Mouse (Mus musculus) CD4-positive, CD25-positive, alpha-beta regulatory T cell, adult 2 months (primary cell): ENCODE results near the gene Efhd2.

ENCODE experiments used
- DNase-seq: peaks from one replicate; pipeline ENCODE4 v3.0.0-alpha.2; 2012; ENCODE audit warnings: low read depth, low spot score

Efhd2 gene

DNA sequence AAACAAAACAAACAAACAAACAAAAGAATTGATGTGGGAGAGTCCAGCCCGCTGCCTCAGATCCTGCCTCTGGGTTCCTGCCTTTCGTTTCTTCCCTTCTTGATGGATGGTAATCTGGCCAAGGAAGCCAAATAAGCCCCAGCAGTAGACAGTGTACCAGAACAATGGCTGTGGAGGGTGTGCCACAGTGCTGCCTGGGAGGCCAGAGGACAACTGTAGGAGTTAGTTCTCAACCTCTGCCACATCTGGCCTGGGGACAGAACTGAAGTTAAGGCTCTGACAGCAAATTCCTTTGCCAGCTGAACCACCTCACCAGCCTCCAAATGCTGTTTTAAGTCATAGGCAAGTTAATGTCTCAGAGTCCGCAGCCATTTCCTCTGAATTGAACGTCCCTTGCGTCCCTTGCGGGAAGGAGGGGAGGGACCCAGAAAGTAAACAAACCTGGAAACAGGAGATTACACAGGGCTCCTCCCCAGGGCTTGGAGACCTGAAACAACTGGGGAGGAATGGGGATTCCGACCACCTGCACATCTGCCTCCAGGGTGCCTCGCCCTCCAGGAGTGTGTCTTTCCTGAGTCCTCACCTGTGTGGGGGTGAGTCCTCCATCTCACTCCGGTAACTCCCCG lies 6.7 kb upstream of the Efhd2 start:
- no peak for DNase-seq

DNA sequence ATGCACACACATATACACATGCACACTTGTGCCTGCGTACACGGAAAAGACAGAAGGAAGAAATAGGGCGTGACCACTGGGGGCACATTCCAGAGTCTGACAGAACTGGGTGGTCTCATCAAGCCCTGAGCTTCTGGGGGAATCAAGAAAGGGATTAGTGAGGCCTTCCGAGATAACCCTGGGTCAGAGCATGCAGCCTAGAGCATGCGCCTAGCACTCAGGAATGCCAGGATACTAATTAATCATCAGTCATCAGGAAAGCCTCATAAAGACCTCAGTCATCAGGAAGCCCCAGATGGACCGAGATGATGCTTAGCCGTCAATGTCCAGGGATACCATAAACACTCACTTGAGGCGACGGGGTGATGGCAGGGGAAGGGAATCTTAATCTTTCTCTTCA lies 5.2 kb upstream of the Efhd2 start:
- DNase-seq, result no peak

DNA sequence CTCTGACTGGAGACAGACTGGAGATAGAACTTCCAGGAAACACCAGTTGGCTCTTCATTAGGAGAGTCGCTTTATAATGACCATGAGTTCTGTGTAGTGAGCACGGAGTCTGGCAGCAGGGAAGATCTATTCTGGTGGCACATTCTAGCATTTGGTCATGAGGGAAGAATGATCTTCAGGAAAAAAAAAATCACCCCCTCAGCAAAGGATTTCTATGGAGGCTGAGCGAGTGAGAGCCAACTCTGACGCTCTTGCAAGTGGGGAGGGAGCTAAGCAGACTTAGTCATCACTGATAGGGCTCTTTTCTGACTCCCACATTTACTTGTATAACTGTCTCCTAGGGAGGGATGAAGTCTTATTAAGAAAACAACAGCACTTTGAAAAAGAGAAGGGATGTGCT lies 4.4 kb upstream of the Efhd2 start:
- no peak for DNase-seq

DNA sequence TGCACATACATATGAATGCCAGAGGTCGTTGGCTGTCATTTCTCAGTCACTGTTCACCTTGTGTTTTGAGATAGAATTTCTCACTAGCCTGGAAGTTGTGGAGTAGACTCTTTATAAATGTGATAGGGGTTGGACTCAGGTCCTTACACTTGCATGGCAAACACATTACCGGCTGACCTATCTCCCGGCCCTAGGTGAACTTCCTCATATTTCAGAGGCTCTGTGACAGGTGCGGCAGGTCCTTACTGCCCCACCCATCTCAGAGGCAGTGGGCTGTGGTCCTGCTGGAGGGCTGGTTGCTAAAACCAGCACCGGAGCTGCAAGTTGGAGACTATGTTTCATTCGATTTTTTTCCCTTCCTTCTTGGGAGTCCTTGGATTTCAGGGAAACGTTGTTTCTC lies 3.9 kb upstream of the Efhd2 start:
- no peak for DNase-seq

DNA sequence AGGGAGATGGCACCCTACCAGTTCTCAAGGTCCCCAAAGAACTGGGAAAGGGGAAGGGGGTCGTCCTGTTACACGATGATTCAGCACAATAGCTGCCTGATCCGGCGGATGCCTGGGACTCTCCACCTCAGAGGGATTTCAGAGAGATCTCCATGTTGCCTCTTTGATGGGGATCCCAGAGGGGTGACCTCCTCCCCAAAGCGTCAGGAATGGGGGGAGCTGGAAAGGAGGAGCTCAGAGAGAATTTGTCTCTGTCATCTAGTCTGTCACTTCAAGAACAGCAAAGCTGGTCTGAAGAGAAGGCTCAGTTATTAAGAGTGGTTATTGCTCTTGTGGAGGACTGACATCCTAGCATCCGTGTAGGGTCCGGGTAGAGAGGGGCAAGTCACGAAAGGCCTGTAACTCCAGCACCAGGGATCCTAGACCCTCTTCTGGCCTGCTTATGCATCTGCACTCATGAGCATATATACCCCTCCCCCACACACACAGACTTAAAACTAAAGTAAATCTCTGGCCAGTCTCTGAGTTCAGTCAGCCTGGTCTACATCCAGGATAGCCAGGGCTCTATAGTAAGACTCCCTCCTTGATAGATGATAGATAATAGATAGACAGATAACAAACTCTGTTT lies 875 bp upstream of the Efhd2 start:
- DNase-seq, result no peak

DNA sequence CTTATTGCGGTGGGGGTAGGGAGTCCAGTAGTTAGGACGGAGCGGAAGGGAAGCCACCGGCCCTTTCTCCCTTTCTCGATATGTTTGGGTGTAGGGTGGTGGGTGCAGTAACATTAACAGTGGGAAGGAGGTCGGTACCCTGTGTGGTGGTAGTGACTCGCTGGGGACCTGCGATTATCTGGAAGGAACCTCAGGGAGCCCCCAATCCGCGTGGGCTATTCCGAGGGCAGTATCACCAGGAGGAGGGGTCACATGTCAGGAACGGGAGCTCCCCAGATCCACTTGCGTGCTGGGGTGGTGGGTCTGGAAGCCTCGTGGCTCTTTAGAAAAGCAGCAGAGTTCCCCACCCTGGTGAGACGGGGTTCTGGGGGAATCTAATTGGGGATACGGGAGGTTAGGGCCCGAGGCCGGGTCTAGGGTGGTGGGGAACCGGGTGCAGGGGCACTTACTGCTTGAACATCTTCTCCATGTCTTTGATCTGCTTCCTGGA lies 564 bp downstream of the Efhd2 start:
- peak; percentile 21 for DNase-seq

DNA sequence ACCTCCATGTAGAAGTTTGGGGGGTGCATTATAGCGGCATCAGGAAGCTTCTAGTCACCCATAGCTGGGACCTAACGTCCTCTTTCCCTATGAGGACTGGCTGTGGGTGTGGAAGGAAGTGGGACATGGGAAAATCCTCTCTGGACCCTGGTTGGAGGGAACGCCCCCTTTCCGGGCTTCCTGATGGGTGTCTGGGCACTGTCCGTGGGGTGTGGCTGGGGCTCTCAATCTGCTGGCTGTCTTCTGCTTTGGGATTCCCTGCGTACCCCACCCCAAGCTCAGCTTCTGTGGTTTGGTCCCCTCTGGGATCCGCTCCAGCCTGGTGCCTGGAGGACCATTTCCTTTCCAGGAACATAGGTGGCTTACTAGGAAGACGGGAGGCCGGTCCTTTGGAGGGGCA lies 1.7 kb downstream of the Efhd2 start:
- DNase-seq, result no peak

DNA sequence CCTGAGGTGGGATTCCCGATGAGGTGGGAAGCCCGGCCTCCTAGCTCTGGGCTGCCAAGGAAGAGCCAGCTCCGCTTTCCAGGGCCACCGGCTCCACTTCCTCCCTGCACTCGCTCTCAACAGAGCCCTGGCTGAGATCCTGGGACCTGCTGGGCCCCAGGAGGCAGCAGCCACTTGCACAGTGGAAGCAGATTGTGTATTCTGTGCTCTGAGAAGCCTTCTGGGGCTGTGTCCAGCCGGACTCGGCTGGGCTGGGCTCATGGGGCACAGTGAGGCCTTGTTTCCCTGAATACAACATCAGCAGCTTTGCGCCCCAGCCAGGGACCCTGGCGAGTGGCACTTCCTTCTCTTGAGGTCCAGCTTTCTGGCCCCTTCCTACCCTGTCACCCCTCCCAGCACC lies 2.8 kb downstream of the Efhd2 start:
- no peak for DNase-seq

DNA sequence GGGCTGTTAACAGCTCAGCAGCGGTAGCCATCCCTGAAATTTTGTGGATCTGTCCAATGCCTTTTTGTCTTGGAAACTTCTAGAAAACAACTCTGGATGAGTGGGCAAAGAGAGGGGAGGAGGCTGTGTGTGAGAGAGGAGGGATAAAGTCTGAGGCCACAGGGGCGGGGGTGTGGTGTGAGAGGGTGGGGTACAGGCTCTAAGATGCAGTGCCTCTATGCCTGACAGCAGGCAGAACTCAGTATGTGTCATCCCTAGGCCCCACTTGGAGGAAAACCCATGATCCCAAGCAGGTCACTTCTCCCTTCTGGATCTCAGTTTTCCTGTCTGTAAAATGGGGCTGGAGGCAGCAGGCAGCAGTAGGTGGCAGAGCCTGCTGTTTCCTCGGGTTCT lies 3.4 kb downstream of the Efhd2 start:
- DNase-seq, result no peak

DNA sequence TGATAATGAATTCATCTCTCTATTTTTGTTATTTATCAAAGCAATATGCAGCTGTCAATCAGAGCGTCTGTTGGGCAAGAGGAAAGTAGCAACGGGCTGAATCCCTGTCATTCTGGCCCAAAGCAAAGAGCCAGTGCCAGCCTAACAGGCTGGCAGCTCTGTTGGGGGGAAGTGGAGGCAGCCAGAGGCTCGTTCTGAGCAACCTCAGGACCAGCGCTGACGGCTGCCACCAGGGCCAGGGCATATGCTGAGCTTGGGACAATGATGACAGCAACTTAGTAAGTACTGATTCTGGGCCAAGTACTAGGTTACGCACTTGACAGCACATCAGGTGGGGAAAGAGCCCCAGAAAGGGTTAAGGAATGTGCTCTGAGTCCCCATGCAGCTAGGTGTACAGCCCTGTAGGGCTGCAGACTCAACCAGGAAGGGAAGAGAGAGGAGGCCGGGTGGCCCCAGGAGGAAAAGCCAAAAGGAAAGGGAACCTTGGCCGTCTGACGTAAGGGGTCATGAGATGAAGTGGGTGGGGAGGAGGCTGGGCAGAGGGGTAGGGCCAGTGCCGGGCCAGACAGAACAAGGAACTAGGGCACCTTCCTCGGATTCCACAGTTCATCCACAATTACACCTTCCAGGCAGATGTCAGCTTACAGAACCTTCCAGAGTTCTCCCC lies 3.9 kb downstream of the Efhd2 start:
- DNase-seq, result no peak

DNA sequence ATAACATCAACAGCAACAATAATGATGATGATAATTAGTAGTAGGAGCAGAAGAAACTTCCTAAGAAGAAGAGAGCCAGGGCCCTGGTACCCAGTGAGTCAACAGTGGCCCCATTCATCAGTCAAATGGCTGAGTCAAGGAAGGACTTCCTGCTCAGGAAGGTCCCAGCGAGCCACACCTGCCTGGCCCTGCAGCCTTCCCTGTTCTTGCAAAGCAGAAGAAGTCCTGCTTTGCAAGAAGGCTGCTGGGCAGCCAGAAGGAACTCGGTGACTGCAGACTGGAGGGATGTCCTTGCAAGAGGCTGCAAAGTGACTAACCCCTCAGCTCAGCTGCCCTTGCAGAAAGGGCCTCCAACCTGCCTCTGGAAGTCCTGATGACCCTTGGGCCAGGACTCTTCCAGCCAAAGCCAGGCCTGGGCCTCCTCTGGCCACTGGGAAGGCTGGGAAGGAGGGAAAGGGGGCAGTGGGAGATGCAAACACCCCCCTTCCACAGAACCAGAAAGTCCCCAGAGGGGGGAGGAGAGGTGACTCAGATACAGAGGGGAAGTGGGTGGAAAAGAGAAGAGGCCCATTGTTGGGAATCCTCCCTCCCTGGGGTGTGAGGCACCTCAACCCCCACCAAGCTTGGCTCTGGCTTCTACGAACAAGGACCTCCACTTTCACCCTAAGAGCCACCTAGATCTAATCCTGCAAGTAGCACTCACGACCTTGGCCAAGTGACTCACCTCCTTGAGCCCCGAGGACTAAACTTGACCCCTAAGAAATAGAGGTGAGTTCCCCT lies 5.1 kb downstream of the Efhd2 start:
- no peak for DNase-seq

DNA sequence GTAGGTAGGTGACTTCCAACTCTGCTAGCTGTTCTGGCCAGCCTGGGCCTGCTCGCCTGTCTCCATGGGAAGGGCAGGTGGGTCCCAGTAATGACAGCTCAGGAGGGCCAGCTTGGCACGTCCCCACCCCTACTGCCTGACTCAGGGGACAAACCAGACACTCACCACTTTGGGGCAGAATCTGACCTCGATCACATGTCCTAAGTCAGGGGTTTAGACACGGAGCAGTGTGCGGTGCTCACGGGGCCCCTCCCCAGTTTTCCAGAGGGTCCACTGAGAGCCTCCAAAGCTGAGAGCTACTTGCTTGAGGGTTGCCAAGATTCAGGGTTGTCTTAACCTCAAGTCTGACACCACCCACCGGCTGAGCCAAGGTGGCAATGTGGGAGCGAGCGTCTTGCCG lies 6.7 kb downstream of the Efhd2 start:
- no peak for DNase-seq

DNA sequence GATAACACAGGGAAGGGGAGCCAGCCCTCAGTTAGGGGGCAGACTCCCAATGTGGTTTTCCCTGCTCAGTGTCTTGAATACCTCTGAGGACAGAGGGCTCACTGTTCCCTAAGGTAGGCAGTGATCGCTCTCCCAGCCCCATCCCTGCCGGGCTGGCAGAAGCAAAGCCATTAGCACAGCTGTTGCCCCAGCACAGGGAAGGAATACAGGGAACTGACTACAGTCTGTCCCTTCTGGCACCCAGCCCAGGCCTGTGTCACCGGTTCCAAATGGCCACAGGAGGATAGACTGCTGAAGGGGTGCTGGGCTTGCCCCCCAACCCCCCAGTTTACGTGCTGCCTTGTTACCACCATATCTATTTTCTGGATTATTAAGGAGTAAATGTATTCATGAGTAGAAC lies 7.2 kb downstream of the Efhd2 start:
- DNase-seq, result no peak

DNA sequence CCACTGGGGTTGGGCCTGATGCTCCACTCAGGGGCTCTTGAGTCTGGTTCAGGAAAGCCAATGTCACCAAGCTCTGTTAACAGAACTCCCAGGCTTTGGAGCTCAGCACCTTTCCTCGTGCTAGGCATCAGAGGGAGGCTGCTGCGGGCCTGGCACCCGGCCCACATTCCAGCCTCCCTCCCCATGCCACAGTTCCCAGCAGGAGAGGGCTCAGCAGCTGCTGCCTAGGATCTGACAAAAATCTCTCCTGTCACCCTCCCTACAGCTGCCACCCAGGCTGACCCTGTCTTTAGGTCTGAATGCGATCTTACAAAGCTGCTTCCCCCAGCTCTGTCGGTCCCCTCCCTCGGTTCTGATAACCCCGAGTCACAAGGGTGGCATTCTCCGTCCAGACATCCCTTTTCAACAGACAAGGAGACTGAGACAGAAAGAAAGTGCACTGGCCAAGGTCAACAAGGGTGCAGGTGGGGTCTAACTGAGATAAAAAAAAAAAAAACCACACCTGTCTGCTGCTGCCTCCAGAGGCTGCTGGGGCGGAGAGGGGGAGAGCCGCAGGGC lies 7.7 kb downstream of the Efhd2 start:
- no peak for DNase-seq

DNA sequence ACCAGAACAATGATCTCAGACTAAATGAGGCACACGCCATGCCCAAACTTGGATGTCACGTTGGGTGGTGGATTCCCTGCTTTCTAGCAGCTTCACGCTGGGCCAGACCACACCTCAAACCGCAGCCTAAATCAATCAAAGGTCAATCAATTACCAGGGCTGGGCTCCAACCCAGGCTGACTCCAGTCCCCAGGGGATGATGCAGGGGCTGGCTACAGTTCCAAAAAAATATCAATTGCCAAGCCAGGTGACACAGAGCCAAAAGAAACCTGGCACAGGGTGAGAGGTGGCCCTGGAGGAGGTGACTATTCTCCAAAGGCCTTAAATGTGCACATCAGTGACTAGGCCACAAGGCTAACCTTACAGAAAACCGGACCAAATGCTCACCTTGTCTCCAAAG lies 9.1 kb downstream of the Efhd2 start:
- no peak for DNase-seq

DNA sequence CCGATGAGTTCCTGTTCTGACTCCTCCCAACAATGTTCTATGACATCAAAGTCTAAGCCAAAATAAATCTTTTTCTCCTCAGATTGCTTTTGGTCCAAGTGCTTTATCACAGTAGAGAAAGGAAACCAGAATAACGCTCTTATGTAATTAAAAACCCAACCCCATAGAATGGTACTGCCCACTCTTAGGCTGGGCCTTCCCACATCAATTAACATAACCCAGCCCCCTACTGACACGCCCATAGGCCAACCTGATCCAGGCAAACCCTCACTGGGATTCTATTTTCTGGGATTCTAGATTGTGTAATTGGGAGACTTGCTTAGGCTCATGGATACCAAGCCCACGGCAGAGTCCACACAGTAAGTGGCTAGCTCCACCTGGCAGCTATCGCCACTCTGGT lies 9.7 kb downstream of the Efhd2 start:
- DNase-seq, result no peak

DNA sequence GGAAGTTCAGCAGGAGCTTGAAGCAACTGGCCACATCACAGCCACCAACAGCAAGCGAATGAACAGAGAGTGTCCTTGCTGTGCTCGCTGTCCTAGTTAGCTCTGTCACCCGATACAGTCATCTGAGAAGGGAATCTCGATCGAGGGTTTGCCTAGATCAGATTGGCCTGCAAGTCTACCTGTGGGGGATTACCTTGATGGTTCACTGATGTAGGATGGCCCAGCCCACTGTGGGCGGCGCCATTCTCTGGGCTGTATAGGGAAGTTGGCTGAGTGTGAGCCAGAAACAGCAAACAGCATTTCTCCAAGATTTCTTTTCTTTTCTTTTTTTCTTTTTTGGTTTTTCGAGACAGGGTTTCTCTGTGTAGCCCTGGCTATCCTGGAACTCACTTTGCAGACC lies 10.2 kb downstream of the Efhd2 start:
- no peak for DNase-seq

DNA sequence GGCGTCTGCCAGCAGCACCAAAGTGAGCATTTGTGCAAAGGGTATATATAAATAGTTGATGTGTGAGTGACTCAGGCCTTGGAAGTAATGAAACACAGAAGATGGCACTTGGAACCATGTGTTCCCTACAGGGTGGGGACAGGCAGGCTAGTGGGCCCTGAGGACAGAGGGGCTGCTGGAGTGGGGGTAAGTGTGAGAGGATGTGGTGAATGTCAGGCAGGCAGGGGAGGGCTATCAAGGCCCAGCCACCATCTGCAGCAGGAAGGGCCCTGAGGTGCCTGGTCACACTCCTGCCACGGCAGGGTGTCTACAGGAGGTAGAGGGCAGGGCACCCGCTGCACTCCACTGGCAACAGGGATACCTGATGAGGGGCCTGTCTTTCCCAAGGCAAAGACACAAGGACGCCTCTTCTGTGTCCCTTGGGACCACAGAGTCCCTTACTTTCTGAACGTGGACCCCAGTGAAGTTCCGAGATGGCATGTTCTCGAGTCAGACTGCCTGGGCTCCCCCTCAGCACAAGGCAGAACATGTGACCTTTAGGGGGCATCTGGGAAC lies 10.9 kb downstream of the Efhd2 start:
- DNase-seq, result no peak

DNA sequence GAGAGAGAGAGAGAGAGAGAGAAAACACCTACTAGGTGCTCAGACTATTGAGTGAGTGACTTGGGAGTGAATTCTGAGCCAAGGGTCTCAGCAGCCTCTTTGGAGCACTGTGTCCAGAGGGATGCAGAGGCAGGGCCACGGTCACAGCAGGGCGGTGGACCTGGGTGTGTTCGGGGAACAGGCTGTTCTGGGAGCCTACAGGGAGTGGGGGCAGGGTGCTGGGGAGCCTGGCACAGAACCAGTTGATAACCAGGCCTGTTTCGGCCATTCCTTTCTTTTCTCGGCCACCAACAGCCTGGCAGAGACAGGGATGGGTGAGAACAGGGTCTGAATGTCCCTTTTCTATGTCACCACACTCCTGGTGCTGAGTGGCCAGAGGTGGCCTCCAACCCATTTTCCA lies 11.9 kb downstream of the Efhd2 start:
- no peak for DNase-seq

DNA sequence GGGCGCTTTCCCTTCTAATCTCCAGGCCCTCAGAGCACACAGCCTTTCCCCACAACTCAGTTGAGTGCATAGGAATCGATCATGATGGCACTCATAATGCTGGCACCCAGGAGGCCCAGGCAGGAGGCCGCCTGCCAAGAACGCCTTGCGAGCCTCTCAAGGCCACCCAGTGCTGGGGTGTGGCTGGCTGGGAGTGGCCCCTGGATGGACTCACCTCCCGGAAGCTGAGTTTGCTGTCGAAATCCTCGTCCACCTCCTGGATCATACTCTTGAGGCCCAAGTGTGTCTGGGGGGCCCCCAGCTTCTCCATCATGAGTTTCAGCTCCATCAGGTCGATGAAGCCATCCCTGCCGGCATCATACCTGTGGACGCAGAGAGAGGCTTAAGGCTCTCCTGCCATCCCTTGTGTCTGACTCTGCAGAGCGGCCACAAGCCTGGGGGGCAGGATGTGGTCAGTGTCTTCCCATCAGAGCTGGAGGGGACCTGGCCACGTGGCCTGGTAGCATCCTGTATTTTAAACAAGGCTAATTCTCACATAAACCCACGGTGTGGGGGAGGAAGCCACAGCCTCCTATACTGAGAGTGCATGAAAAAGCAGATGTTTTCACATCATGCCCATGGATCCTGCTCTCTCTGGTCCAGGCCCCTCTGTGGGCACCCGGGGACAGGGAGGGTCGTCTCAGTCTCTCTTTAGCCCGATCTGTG lies 13.0 kb downstream of the Efhd2 start:
- peak; percentile 35 for DNase-seq

DNA sequence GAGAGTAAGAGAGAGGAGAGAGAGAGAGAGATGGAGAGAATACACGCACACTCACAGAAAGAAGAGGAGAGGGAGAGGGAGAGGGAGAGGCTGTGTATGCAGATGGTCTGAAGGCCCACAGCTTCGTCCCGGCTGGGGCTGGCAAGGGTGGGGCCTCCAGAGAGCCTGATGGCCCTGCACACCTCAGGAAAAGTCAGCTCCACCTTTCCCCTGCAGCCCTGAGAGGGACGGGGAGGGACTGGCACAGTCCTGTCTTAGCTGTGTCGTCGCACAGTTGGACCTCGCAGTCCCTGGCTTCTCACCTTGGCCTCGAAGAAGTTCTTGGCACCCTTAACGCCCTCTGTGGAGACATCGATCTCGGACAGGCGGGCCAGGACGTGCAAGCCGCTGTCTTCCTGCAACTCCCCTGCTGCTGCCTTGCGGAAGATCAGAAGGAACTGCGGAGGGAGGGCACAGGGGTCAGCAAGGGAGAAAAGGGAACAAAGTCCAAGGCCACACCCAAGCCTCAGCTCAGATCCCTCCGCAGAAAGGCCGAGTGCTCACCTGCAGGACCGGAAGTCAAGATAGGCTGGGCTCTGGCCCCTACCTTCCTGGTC lies 14.4 kb downstream of the Efhd2 start:
- DNase-seq, result no peak
